Mouse (Mus musculus) midbrain, embryonic 14.5 days (tissue): ENCODE data around the gene Syt5. TPM values are rescaled to one million over a fixed set of nuclear protein-coding genes. Genes with fewer than 3 reads are reported as not detected.
"Not testable (repeated sequence)": the region's sequence is repeated elsewhere in the genome, so short reads cannot be mapped to it uniquely, and the experiment has no call there.

Source experiments
- ATAC-seq: fragments of 200-750 bp; cut with Nextera tagmentation; 2 replicates; pipeline ENCODE4 v1.8.0; 2017; ENCODE audit warnings: moderate number of reproducible peaks, moderate library complexity; ENCODE audit not compliant: low FRiP score, low TSS enrichment
- DNase-seq: peaks from one replicate; pipeline ENCODE4 v3.0.0-alpha.2; 2015
- H3K27ac ChIP-seq: fragments of 300-500 bp; sonication (generic); replicated peaks from 2 replicates; pipeline ENCODE4 v1.5.1; 2014; ENCODE audit warnings: mild to moderate bottlenecking, low read depth, low read length, moderate library complexity
- H3K27me3 ChIP-seq: fragments of 300-500 bp; sonication (generic); 2 replicates; pipeline ENCODE4 v1.6.1; 2014; ENCODE audit warnings: low read length, control low read depth, mixed read lengths; ENCODE audit not compliant: control insufficient read depth, insufficient read depth
- H3K36me3 ChIP-seq: fragments of 300-500 bp; sonication (generic); 2 replicates; pipeline ENCODE4 v1.6.1; 2014; ENCODE audit warnings: low read length, control low read depth; ENCODE audit not compliant: control insufficient read depth, insufficient read depth
- H3K4me1 ChIP-seq: fragments of 300-500 bp; sonication (generic); 2 replicates; pipeline ENCODE4 v1.6.1; 2014; ENCODE audit warnings: mild to moderate bottlenecking, antibody characterized with exemption, low read length, control low read depth; ENCODE audit not compliant: control insufficient read depth, insufficient read depth
- H3K4me2 ChIP-seq: fragments of 300-500 bp; sonication (generic); 2 replicates; pipeline ENCODE4 v1.6.1; 2014; ENCODE audit warnings: mild to moderate bottlenecking, low read length, moderate library complexity
- H3K4me3 ChIP-seq: fragments of 300-500 bp; sonication (generic); replicated peaks from 2 replicates; pipeline ENCODE4 v1.5.1; 2014; ENCODE audit warnings: low read depth, low read length
- H3K9ac ChIP-seq: fragments of 300-500 bp; sonication (generic); replicated peaks from 2 replicates; pipeline ENCODE4 v1.6.1; 2014; ENCODE audit warnings: mild to moderate bottlenecking, low read length, moderate library complexity
- H3K9me3 ChIP-seq: fragments of 300-500 bp; sonication (generic); 2 replicates; pipeline ENCODE4 v1.6.1; 2016; ENCODE audit warnings: low read length, control low read depth, mixed read lengths; ENCODE audit not compliant: control insufficient read depth
- WGBS: fragments of 180-500 bp; shearing (Covaris S2); extraction: QIAGEN DNeasy Blood & Tissue Kit; methylation state at CpG from one replicate; pipeline ENCODE4 v1.1.7; 2014; 5-methylcytosine and 5-hydroxymethylcytosine counted together
- polyA plus RNA-seq: library from polyadenylated mRNA; unstranded; fragments of >200 nt; fragmentation: Nextera tagmentation; extraction: Ambion mirVana; gene quantifications from 2 replicates; pipeline ENCODE4 v1.2.1, GENCODE M21; 2014

The Syt5 gene
- polyA plus RNA-seq, 1 experiment from 2014 or later: 106 TPM

DNA sequence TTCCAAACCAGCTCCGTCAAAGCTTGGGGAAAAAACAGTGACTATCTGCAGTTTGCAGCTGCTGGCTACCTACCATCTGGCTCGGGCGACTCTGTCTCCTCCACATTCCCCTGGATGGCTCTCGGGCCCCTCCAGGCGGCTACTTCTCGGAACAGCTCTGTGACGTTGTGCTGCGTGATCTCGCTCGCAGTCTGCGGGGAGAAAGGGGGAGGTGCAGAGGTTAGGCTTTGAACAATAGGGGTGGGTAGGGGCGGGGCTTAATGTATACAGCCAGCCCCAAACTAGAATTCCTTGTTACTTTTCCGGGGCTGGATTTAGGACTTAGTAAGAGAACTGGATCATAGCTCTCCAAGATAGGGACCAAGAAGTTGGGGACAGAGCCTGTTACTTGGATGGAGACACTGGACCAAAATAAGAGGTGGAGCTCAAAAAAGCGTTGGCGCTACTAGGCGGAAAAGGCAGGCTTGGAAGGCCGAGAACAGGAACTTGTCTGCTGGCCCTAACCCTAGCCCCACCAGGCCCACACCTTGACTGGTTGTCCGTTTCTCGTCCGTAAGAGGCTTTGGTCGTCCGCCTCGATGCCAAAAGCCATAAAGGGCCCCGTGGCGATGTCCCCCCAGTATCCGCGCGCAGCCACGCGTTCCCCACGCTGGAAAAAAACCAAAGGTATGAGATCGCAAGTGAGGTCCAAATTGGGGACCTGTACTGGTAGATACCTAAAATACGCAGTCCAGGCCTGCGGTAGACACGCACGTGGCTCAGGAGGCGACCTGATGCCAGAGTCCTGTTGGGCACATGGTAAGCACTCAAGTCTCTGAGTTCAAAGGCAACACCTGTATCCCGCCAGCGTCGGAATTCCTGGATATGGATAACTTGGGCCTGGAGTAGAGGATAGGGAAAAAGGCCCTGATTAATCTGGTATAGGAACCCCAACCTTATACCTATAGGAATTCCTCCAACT, 20.7 kb downstream of the Syt5 start:
- DNase-seq (peak; percentile 94), ATAC-seq (peak; percentile 93)
- Histone ChIP-seq H3K27ac (0 out of 2 replicates have a peak overlapping the region, but pooled peaks have one; percentile 5), H3K9ac (peak overlapping the region; percentile 43), H3K4me1 (peaks cover 8% of the 10 kb centered on the region; the same call in 1 of the 2 replicates), H3K4me3 (peak overlapping the region; percentile 30), H3K27me3 (no peaks in the 10 kb centered on the region), H3K4me2 (peak overlapping the region; percentile 58), H3K9me3 (no peaks in the 10 kb centered on the region), H3K36me3 (no peaks in the 10 kb centered on the region)
- 22% methylated on average over 40 of the region's 40 CpGs for WGBS

DNA sequence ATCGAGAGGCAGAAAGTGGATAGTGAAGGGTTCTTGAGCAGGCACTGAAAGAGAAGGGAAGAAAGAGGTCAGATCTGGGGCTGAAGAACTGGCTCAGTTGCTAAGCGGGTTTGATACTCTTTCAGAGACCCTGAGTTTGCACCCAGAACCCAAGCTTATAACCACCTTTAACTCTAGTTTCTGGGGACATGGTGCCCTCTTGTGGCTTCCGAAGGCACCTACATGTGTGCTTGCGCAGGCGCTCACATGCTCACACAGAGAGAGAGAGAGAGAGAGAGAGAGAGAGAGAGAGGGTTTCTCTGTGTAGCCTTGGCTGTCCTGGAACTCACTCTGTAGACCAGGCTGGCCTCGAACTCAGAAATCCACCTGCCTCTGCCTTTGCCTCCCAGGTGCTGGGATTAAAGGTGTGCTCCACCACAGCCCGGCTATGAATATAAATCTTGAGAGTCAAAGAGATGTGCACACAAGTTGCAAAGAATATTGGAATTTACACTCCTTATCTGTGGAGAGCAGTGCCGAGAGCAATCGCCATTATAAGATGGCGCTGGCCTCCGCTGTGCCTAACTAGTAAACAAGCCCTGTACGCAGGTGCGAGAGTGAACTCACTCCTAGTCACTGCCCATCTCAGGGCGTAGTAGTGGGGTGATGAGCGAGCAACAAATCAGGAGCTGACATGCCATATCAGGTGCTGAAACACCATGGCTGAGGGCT, 23.0 kb downstream of the Syt5 start, which contains the start of gene Tnni3:
Gene Tnni3, minus strand, starts transcription at position 18 of the 711 bp plus-strand sequence.
- not testable (repeated sequence) for ATAC-seq, H3K9ac ChIP-seq, H3K4me1 ChIP-seq, H3K4me2 ChIP-seq, H3K36me3 ChIP-seq, H3K9me3 ChIP-seq, H3K4me3 ChIP-seq, H3K27me3 ChIP-seq, H3K27ac ChIP-seq
- WGBS: 70% methylated on average over 15 of the region's 15 CpGs
- peak; percentile 80 for DNase-seq

DNA sequence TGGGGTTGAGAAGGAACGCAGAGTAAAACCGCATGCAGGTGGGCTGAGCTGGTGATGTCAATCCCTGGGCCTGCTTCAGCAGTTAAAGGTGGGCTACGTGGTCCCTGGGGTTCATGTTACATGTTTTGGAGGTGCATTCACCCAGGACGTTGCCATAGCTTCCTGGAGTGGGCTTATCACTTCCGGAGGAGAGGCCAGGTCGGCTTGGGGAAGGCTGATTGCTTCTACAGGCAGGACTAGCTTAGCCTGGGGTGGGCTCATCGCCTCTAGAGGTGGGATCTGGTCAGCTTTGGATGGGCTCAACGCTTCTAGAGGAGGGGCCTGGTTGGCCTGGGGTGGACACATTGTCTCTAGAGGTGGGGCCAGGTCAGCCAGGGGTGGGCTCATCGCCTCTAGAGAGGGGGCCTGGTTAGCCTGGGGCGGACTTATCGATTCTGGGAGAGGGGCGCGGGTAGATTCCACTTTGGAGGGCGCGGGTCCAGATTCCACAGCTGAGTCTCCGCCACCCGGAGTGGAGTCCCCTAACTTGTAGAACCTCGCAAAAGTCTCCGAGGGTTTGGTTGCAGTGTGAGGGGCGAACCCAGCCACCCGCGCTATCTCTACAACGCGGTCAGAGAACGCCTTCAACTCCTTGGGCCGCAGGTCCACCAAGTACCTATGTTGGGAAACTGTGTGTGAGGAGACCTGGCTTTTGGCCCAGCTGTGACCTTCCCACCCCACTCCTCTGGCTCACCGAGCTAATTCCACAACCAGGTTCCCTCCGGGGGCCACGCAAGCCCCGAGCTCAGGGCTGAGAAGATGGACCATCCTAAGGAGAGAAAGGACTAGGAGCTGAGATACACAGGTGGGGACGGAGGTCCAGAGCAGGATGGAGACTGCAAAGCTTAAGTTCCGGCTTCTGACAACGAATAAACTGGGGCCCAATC, 23.9 kb downstream of the Syt5 start:
- no peak overlapping the region for H3K27ac ChIP-seq
- no peak for ATAC-seq
- 92% methylated on average over 33 of the region's 33 CpGs for WGBS
- DNase-seq: no peak
- H3K4me3 ChIP-seq: no peak overlapping the region
- no peaks in the 10 kb centered on the region for H3K36me3 ChIP-seq
- no peaks in the 10 kb centered on the region for H3K9me3 ChIP-seq
- no peaks in the 10 kb centered on the region for H3K27me3 ChIP-seq
- H3K4me1 ChIP-seq: peaks cover 8% of the 10 kb centered on the region; the same call in 1 of the 2 replicates
- no peak overlapping the region for H3K9ac ChIP-seq
- no peak overlapping the region for H3K4me2 ChIP-seq

DNA sequence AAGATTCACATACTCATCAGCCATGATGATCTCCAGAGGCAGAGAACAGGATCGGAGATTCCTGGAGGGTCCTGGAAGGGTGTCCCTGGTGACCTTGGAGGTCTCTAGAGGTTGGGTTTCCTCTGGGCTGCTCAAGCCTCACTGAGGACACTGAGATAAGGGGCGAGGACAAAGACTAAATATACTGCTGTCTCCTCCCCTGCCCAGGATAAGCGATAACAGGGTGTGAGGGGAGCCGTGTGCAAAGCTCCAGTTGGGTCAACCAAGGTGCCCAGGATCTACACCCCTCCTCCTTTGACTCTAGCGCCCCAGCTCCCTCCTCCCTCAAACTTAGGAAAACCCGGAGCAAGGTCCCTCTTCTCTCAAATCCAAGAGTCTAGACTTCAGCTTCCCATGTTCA, 25.0 kb downstream of the Syt5 start:
- Histone ChIP-seq H3K4me1 (peaks cover 8% of the 10 kb centered on the region; the same call in 1 of the 2 replicates), H3K9me3 (no peaks in the 10 kb centered on the region), H3K9ac (no peak overlapping the region), H3K4me3 (no peak overlapping the region), H3K4me2 (no peak overlapping the region), H3K27me3 (no peaks in the 10 kb centered on the region), H3K36me3 (no peaks in the 10 kb centered on the region), H3K27ac (no peak overlapping the region)
- 78% methylated on average over 6 of the region's 6 CpGs for WGBS
- ATAC-seq (no peak), DNase-seq (no peak)

DNA sequence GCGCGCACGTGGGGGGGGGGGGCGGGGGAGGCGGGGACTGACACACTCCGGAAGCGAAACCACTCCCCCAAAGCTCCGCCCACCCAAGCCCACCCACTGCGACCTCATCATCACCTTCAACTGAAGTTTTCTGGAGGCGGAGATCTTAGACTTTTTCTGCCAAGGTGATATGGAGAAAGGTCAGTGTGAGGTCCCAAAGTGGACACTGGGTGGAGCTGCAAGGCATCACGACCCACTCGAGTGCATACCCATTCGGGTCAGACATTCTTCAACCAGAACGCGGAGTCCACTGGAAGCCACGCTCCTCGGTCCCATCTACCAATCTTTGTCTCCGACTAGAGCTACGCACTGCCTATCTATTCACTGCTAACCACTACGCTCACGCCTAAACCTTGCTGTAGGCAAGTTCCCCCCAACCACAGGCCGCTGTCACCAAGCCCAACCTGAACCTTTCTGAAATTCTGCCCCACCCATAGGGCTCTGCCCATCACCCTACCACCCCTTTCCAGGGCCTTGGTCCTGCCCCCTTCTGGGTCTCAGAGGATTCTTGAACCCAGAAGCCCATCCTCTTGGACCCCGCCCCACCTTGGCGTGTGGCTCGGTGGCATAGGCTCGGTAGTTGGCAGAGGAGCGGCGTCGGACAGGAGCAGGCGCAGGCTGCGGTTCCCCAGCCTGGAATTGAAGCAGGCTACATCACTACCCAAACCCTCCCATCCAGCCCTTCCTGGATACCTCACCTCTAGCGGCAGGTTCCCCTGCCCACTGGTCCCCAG, 25.9 kb downstream of the Syt5 start:
- Histone ChIP-seq H3K27me3 (no peaks in the 10 kb centered on the region), H3K27ac (no peak overlapping the region), H3K9me3 (no peaks in the 10 kb centered on the region), H3K36me3 (no peaks in the 10 kb centered on the region), H3K4me3 (peak overlapping the region; percentile 13; the same call in 1 of the 2 replicates), H3K4me1 (peaks cover 5% of the 10 kb centered on the region; the same call in 1 of the 2 replicates), H3K4me2 (peak overlapping the region; percentile 48), H3K9ac (no peak overlapping the region; the same call in 1 of the 2 replicates)
- DNase-seq (no peak), ATAC-seq (no peak)
- WGBS: 33% methylated on average over 32 of the region's 32 CpGs

DNA sequence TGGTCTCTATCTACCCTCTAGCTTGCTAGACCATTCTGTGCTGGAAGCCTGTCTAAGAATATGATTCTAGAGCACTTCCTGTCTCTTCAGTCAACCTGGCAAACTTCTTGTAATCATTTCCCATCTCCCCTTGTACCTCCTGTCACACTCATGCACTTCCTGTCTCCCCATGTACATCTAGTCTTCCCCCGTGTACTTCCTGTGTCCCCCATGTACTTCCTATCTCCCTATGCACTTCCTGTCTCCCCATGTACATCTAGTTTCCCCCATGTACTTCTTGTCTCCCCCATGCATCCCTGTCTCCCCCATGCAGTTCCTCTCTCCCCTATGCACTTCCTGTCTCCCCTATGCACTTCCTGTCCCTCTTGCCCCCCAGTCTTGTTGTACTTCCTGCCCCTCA, 28.9 kb downstream of the Syt5 start:
- WGBS: 81% methylated on average over 1 of the region's 1 CpGs
- H3K9me3 ChIP-seq: no peaks in the 10 kb centered on the region
- no peak overlapping the region for H3K9ac ChIP-seq
- H3K4me1 ChIP-seq: 0 out of 2 replicates have a peak, but pooled peaks cover 5% of the 10 kb centered on the region
- H3K36me3 ChIP-seq: no peaks in the 10 kb centered on the region
- H3K4me2 ChIP-seq: no peak overlapping the region
- no peak overlapping the region for H3K27ac ChIP-seq
- H3K4me3 ChIP-seq: no peak overlapping the region
- no peaks in the 10 kb centered on the region for H3K27me3 ChIP-seq
- ATAC-seq (no peak), DNase-seq (no peak)

DNA sequence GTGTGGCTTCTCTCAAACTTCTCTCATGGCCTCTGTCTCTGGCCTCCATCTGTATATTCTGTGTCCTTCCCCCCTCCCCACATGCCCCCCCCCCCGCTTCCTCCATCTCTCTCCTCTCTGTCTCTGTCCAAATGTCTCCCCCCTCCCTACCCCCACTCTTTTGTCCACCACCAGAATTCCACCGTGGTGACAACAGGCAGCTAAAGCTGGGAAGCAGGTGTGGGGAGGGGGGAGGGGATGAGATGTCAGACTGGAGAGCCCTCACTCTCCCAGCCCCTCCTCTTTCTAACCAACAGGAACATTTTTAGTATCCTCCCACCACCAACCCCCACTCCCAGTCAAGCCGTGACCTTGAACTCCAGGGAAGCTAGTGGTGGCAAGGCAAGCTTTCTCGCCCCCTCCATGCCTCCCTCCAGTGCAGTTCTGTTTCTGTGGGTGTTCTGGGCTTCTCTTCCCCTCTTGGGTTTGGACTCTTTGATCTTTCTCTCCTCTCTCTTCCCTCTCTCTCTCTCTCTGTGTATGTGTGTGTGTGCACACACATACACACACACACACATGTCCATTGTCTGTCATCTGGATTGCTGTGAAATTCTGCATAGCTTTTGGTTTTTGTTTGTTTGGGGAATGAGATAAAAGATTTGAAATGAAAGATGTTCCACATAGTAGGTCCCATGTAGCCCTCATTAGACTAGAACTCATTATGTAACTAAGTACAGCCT, 30.9 kb downstream of the Syt5 start, which contains the start of gene Tnnt1:
Gene Tnnt1, minus strand, starts transcription at position 51 of the 719 bp plus-strand sequence.
- 8% methylated on average over 4 of the region's 4 CpGs for WGBS
- no peak for ATAC-seq
- Histone ChIP-seq H3K27ac (no peak within 1 kb of the TSS), H3K9me3 (no peaks in the 10 kb centered on the region), H3K9ac (no peak within 1 kb of the TSS), H3K27me3 (no peaks in the 10 kb centered on the region; the same call in 1 of the 2 replicates), H3K36me3 (no peaks in the 10 kb centered on the region), H3K4me3 (no peak within 1 kb of the TSS), H3K4me2 (no peak within 1 kb of the TSS), H3K4me1 (0 out of 2 replicates have a peak, but pooled peaks cover 5% of the 10 kb centered on the region)
- DNase-seq: no peak
